Mouse (Mus musculus) cerebellum, postnatal 4 days (tissue): ENCODE measurements around the gene Abcf2.
"Not testable (repeated sequence)": the region's sequence is repeated elsewhere in the genome, so short reads cannot be mapped to it uniquely, and the experiment has no call there.

Experiments used
- DNase-seq, 2 experiments: peaks; one replicate each; pipeline ENCODE4 v3.0.0; 2022; ENCODE audit warnings: low spot score in 2 of 2, mixed read lengths in 1 of 2

The Abcf2 gene

DNA sequence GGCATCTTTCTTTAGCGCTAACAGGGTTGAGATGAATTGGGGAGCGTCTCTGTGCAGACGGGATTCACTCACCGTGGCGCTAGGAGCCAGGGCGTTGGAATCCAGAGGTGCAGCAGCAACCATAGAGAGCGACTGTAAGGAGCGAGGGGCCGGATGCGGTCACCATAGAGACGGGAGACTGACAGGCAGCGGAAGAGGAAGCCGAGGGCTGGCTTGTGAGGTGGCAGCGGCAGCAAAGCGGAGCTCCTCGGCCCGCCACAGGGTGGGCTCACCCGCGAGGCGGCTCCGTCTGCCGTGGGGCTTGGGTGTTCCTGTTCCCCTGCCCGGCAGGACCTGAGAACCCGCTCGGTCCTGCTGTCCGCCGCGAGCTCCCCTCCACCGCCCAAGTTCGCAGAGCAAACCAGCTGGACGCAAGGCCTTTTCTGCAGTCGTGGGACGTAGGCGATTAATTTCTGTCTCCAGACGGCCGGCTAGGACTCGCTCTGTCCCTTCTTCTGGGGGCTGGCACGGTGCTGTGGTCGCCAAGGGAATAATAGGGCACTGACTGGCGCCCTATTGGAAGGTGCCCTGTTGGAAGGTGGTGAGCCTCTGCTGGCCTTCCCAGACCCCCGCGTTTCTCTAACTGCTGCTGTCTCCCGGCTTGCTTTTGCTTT lies 9.4 kb upstream of the Abcf2 start, which contains the start of gene Chpf2:
TSS of gene Chpf2 (plus strand) at position 195 of the 653 bp plus-strand sequence.
- peak; percentile 64 to 76 for DNase-seq

- DNase-seq: no peak
These were observed 8.8 kb upstream of the Abcf2 start for GRCm38 (mm10) chr5:24586106-24586505.

GRCm38 (mm10) chr5:24578109-24578963 lies 1.1 kb upstream of the Abcf2 start:
- no peak for DNase-seq

DNA sequence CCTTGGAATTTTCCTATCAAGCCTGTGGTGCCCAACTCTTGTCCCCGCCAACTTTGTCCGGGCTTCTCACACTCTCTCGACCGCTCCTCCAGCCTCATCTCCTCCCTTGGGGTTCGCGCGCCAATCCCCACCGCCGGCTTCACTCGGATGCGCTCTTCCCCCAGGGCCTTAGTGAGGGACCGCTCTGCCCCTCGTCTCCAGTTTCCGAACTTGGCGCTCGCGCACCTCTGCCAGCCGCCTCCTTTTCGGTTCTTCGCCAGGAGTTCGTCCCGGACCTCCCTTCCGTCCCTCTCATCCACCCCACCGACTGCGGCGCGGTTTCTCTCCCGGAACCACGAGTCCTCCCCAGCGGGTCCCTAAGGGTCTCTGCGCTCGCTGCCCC lies 475 bp downstream of the Abcf2 start:
- no peak for DNase-seq

DNA sequence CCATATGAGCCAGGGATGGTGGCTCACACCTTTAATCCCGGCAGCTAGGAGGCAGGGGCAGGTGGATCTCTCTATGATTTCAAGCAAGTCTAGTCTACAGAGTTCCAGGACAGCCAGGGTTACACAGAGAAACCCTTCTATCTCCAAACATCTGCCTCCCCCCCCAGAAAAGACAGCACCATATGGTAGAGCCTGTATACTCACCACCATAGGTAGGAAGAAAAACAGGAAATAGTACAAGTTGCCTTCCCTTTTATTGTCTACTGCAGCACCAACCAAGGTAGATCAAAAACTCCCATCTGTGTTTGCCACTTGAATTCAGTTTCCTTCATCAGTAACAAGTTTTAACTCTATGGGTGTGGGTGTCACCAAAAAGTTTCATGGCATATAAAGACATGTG lies 1.3 kb downstream of the Abcf2 start:
- no peak for DNase-seq

GRCm38 (mm10) chr5:24556709-24557108 lies 20.6 kb downstream of the Abcf2 start, which contains the start of gene 4931409K22Rik:
Gene 4931409K22Rik (minus strand): TSS chr5:24556809.
- DNase-seq: no peak

DNA sequence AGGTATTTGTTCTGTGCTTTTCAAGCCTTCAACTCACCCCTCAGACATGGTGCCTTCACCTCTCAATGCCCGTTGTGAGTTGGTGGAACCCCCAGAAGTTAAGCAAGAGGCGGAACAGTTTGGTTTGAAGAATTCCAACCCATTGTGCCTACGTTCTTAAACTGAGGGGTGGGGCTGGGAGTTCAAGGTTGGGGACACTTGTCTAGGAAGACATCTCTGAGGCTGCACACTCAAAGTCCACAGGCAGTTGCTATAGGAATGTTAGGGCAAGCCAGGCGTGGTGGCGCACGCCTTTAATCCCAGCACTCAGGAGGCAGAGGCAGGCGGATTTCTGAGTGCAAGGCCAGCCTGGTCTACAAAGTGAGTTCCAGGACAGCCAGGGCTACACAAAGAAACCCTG lies 21.9 kb downstream of the Abcf2 start:
- not testable (repeated sequence) for DNase-seq

GRCm38 (mm10) chr5:24553621-24554244 lies 23.5 kb downstream of the Abcf2 start:
- no peak for DNase-seq

DNA sequence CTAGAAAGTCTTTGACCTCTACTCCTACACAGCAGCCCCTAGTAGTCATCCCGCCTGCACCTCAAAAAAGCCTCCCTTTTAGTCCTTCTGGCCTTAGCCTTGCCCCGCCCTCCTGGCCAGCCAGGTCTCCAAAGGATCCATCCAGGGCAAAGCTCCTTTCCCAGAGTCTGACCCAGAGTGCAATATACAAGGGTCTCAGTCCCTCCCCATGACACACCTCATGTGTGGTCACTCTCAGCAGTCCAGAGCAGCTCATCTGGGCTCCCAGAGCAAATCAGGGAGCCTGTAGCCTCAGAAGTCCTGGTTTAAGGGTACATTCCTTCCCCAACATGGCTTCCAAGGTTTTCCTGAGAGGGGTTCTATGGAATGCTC lies 26.0 kb downstream of the Abcf2 start:
- no peak for DNase-seq

DNA sequence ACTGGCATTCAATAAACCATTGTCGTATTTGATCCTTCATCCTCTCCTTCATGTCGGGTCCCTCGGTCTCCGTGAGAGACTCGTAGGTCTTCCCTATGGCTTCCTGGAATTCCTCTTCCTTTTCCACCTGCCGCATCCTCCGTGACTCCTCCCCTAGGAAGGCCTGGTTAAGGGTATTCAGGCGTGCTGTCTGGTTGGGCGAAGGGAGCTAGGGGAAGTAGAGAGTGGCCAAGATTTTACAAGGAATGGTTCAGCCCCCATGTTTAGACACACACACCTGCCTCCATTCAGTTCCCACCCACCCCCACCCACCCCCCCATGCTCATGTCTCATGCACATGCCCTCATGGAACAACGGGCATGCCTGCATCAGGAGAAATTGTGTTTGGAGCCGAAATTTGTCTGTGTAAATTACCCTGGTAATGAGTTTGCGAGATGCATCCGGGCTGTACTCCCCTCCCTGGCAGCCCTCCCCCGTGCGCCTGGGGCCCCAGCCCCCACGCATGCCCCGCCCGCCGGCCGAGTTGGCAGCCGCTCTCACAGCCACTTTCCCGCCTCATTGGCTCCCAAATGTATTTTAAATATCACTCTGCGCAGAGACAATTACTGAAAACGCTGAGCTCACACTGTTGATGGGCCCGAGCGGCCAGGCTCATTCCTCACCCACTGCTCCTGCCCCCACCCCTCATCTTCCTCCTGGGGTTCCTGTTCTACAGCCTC lies 26.5 kb downstream of the Abcf2 start:
- peak; percentile 51 for DNase-seq

GRCm38 (mm10) chr5:24542643-24543042 lies 34.6 kb downstream of the Abcf2 start:
- no peak for DNase-seq

DNA sequence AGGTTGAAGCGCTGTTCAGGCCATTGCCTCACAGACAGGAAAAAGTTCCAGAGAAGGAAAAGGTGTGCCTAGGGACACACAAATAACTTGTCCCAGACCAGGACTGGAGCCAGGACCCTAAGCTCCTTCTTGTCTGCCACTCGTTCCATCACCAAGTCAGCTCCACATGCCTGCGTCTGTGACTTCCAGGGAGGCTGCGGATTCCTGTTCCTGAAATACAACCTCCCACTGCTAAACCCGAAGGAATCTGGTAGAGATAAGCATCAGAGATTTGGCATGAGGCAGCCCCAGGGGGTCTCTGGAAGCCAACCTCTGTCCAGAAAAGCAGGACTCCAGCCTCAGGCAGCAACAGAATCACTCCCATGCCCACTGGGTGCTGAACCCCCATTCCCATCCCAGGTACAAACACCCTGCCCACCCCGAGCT lies 36.1 kb downstream of the Abcf2 start:
- DNase-seq: no peak

DNA sequence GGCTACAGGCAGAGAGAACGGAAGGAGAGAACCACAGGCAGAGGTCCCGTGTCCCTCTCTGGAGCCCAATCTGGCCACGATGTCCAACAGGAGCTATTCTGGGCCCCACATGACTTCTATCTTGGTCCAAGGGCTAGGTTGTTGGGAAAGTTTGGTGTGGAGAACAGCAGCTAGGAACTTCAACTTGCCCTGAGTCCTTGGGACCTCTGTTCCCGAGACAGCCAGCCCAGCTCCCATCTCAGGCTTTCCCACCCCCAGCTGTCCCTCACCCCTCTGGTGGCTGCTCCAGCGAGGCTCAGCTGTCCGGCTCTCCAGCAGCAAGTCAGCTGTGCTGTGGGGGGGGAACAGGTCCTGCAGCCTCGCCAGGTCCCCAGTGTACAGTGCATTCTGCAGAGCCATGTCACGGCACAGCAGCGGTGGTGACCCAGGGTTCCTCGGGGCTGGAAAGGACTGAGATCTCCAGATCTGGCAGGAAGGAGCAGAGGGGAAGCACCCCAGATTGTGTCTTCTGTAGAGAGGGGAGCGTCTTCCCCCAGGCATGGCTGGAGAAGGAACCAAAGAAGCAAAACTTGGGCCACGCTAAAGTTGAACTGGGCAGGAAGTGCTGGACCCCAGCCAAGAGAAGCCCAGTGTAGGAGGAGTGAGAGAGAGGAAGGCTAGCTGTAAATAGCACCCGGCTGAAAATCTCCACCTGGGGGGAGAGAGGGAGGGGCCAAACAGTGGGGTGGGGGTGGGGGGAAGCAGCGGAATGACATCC lies 36.7 kb downstream of the Abcf2 start, which contains the start of gene Asb10:
TSS of gene Asb10 (minus strand) at position 592 of the 757 bp plus-strand sequence.
- no peak for DNase-seq

GRCm38 (mm10) chr5:24539571-24540296 lies 37.5 kb downstream of the Abcf2 start:
- no peak for DNase-seq

- no peak for DNase-seq
These were observed 39.6 kb downstream of the Abcf2 start for GRCm38 (mm10) chr5:24537618-24538017.

DNA sequence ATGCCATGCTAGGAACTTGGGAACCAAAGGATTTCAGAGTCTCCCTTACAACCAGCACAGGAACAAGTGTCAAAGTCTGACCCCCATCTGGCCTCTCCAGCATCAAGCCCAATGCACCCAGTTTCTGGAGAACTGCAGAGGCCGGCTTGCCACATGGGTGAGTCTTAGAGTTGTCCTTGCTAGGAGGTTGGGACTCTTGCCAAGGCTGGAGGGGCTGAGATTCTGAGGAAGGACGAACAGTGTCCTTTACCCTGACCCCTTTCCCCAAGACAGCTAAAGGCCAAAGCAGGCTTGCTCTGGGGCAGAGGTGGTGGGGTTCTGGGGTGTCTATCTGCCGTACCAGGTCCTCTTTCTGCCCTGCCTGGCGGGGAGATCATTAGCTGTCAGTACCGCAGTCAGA lies 40.8 kb downstream of the Abcf2 start:
- DNase-seq: no peak

DNA sequence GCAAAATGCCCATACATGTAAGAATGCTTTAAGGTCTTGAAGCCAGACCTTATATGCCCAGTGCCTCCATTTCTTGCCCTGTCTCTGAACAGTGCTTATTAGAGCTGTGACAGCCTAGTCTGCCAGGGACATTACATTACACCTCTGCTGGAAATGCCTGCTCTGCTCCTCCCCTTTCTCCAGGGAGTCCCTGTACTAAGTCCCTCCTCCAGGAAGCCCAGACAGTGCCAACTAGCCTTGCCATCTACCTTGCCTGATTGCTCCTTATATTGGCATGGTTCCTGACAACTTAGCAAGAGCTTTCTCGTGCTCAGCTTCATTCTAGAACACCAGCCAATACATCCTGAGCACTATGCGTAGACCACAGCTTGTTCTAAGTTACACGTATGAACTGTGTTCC lies 41.5 kb downstream of the Abcf2 start:
- DNase-seq: no peak

DNA sequence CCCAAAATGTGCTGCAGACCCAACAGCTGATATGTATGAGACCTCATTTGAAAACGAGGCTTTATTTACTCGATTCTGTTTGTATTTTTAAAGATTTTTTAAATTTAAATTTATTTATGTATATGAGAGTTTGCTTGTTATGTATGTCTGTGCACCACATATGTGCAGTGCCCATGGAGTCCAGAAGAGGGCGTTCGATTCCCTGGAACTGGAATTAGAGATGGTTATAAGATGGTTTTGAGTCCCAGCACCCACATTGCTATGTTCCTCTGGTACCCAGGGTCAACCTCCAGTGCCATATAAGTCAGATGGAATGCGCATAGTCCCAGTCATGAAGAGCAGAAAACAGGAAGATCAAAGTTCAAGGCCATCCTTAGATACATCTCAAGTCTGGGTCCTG lies 43.0 kb downstream of the Abcf2 start:
- no peak for DNase-seq

GRCm38 (mm10) chr5:24533391-24533790 lies 43.9 kb downstream of the Abcf2 start:
- no peak for DNase-seq

DNA sequence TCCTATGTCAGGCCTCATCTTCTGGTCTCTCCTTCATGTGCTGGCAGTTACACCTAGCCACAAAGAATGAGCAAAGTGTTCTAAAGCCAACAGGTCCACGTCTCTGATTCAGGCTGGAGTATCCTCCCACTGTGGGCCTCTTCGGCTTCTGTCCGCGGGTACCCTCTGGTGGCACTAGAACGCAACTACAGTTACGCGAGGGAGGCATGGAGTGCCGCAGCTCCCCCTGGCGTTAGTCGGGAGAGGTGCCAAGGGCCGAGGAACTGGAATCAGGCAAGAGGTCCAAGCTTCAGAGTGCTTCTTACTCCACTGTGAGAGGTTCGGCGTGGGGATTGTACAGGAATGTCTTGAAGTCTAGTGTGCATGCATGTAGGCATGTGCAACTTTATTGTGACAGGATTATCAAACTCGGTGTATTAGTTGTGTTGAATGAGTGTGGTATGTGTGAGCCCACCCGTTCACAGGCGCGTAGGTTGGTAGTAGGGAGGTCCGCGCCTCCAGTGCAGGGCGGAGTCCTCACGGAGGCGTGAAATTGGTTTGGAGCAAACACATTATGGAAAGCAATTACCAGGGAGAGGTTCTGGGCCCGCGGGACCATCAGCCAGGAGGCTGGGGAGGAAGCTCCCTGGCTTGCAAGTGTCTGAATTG lies 47.1 kb downstream of the Abcf2 start:
- DNase-seq: peak; percentile 92 to 96
